Mouse (Mus musculus) left cerebral cortex, postnatal 36 days (tissue): ENCODE results near the gene Cyp26a1. TPM values are rescaled to one million over a fixed set of nuclear protein-coding genes. Genes with fewer than 3 reads are reported as not detected.

ENCODE experiments used
- total RNA-seq, 2 experiments: library from RNA; stranded (reverse); gene quantifications; 2 replicates each; pipeline ENCODE4 v1.2.3; 2021

The Cyp26a1 gene
- total RNA-seq, 2 experiments from 2014 or later: not detected

Other genes starting within 250 kb of the Cyp26a1 start
- 10 to 100 TPM; 42.3 to 43.9 TPM for gene Exoc6, start 147.4 kb upstream of the Cyp26a1 start, total RNA-seq
- gene Cyp26c1, start 12.2 kb upstream of the Cyp26a1 start, total RNA-seq: not detected